Mouse (Mus musculus): ENCODE results near the gene Klhdc8b. TPM values are rescaled to one million over a fixed set of nuclear protein-coding genes. Genes with fewer than 3 reads are reported as not detected.

The Klhdc8b gene
- polyA plus RNA-seq, 1 experiment from 2014 or later: 17.2 TPM

DNA sequence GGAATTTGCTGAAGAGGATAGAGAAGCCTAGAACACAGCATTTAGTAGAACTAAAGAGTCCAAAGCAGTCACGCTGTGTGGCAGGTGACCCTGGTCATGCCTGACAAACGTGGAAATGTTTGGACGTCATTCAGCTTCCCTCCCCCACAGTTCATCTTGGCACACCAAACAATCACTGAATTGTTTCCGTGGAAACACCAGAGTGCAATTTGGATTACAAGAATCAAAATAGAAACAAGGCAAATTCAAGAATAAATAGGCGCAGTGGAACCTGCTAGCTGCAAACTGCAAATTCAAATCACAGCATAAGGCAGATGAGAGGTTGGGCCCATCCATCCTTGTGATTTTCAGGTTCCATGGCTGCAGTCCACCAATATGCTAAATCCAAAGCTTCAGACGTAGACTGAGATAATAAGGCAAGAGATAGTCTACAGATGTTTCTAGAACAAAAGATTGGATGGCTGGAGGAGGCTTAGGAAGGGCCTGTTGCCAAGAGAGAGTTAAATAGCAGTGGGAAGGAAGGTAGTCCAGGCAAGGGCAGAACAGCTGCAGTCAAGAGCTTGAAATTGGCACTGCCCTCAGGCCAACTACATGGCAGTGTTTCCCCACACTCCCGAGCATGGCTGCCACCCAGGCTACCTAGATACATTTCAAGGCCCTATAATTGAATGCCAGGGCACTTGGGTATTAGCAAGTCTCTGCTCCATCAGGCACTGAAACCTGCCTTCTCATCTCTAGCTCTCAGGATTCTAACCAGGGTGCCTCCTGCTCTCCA, 60.0 kb downstream of the Klhdc8b start:
- Histone ChIP-seq H3K4me2 (ENCODE audit: low read depth, severe bottlenecking) (no peak overlapping the region), H3K27me3 (ENCODE audit: control insufficient read depth, insufficient read depth, low read length) (no peaks in the 10 kb centered on the region), H3K9me3 (ENCODE audit: control insufficient read depth, low read length) (no peaks in the 10 kb centered on the region), H3K9ac (ENCODE audit: low read length) (no peak overlapping the region), H3K4me3 (ENCODE audit: low read depth, low read length) (no peak overlapping the region), H3K36me3 (ENCODE audit: control insufficient read depth, insufficient read depth, low read length) (0 out of 2 replicates have a peak, but pooled peaks cover 2% of the 10 kb centered on the region), H3K27ac (replicated peaks; ENCODE audit: low read depth, low read length) (no peak overlapping the region), H3K4me1 (ENCODE audit: control insufficient read depth, insufficient read depth, low read length) (no peaks in the 10 kb centered on the region)
- no peak for ATAC-seq (ENCODE audit: insufficient number of reproducible peaks, low FRiP score, low TSS enrichment, low read depth)
- 86% methylated on average over 7 of the region's 7 CpGs for WGBS
- no peak for DNase-seq (ENCODE audit: low spot score)

DNA sequence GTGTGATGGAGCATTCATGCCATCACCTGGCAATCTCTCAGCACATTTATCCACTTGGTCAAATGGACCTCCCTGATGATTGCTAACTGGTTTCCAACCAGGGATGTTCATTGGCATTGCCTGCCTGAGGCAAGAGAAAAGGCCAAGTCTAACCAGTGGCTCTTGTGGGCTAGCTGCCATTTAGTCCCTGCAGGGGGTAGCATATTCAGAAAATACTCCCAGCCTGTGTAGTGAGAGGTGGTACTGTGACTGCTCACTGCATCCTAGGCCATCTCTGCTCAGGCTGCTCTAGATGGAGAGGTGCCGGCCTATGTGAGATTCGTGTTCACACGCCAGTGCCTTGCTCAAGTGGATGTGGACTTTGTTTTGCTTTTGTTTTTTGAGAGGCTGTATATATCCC, 63.1 kb downstream of the Klhdc8b start:
- DNase-seq (ENCODE audit: low spot score): no peak
- 88% methylated on average over 3 of the region's 3 CpGs for WGBS
- Histone ChIP-seq H3K27ac (replicated peaks; ENCODE audit: low read depth, low read length) (no peak overlapping the region), H3K27me3 (ENCODE audit: control insufficient read depth, insufficient read depth, low read length) (no peaks in the 10 kb centered on the region), H3K4me1 (ENCODE audit: control insufficient read depth, insufficient read depth, low read length) (no peaks in the 10 kb centered on the region), H3K9ac (ENCODE audit: low read length) (no peak overlapping the region), H3K36me3 (ENCODE audit: control insufficient read depth, insufficient read depth, low read length) (0 out of 2 replicates have a peak, but pooled peaks cover 2% of the 10 kb centered on the region), H3K4me3 (ENCODE audit: low read depth, low read length) (no peak overlapping the region), H3K9me3 (ENCODE audit: control insufficient read depth, low read length) (no peaks in the 10 kb centered on the region), H3K4me2 (ENCODE audit: low read depth, severe bottlenecking) (no peak overlapping the region)
- no peak for ATAC-seq (ENCODE audit: insufficient number of reproducible peaks, low FRiP score, low TSS enrichment, low read depth)

Other genes starting within 250 kb of the Klhdc8b start
- gene Dag1, start 197.6 kb downstream of the Klhdc8b start, polyA plus RNA-seq (2014; fragmentation: Nextera tagmentation; extraction: Ambion mirVana): 46.8 and 52.2 TPM in 2 replicates
- gene Nicn1, start 171.2 kb downstream of the Klhdc8b start, polyA plus RNA-seq (2014; fragmentation: Nextera tagmentation; extraction: Ambion mirVana): 36.7 and 49.1 TPM in 2 replicates
- 15.9 and 20.5 TPM in 2 replicates for gene Amt, start 164.7 kb downstream of the Klhdc8b start, polyA plus RNA-seq (2014; fragmentation: Nextera tagmentation; extraction: Ambion mirVana)
- 249 and 319 TPM in 2 replicates for gene Rhoa, start 155.5 kb downstream of the Klhdc8b start, polyA plus RNA-seq (2014; fragmentation: Nextera tagmentation; extraction: Ambion mirVana)
- 14.8 and 15.8 TPM in 2 replicates for gene Tcta, start 155.4 kb downstream of the Klhdc8b start, polyA plus RNA-seq (2014; fragmentation: Nextera tagmentation; extraction: Ambion mirVana)
- 798 and 887 TPM in 2 replicates for gene Gpx1, start 122.7 kb downstream of the Klhdc8b start, polyA plus RNA-seq (2014; fragmentation: Nextera tagmentation; extraction: Ambion mirVana)
- gene Usp4, start 113.7 kb downstream of the Klhdc8b start, polyA plus RNA-seq (2014; fragmentation: Nextera tagmentation; extraction: Ambion mirVana): 130 and 133 TPM in 2 replicates
- 0.57 and 0.87 TPM in 2 replicates for gene 1700102P08Rik, start 68.8 kb downstream of the Klhdc8b start, polyA plus RNA-seq (2014; fragmentation: Nextera tagmentation; extraction: Ambion mirVana)
- 1.3 and 1.5 TPM in 2 replicates for gene Ccdc36, start 33.1 kb downstream of the Klhdc8b start, polyA plus RNA-seq (2014; fragmentation: Nextera tagmentation; extraction: Ambion mirVana)
- gene BC048562, start 25.1 kb downstream of the Klhdc8b start, polyA plus RNA-seq (2014; fragmentation: Nextera tagmentation; extraction: Ambion mirVana): not detected in 2 replicates
- 46.0 and 55.5 TPM in 2 replicates for gene Ccdc71, start 1.1 kb downstream of the Klhdc8b start, polyA plus RNA-seq (2014; fragmentation: Nextera tagmentation; extraction: Ambion mirVana)
- 18.0 and 18.9 TPM in 2 replicates for gene Lamb2, start 18.2 kb upstream of the Klhdc8b start, polyA plus RNA-seq (2014; fragmentation: Nextera tagmentation; extraction: Ambion mirVana)
- 73.6 and 81.7 TPM in 2 replicates for gene Usp19, start 29.0 kb upstream of the Klhdc8b start, polyA plus RNA-seq (2014; fragmentation: Nextera tagmentation; extraction: Ambion mirVana)
- gene Qars, start 46.1 kb upstream of the Klhdc8b start, polyA plus RNA-seq (2014; fragmentation: Nextera tagmentation; extraction: Ambion mirVana): 126 and 138 TPM in 2 replicates
- gene Qrich1, start 55.2 kb upstream of the Klhdc8b start, polyA plus RNA-seq (2014; fragmentation: Nextera tagmentation; extraction: Ambion mirVana): 164 and 167 TPM in 2 replicates
- 237 and 247 TPM in 2 replicates for gene Impdh2, start 98.7 kb upstream of the Klhdc8b start, polyA plus RNA-seq (2014; fragmentation: Nextera tagmentation; extraction: Ambion mirVana)
- 44.3 and 47.5 TPM in 2 replicates for gene Ndufaf3, start 105.9 kb upstream of the Klhdc8b start, polyA plus RNA-seq (2014; fragmentation: Nextera tagmentation; extraction: Ambion mirVana)
- gene Dalrd3, start 108.3 kb upstream of the Klhdc8b start, polyA plus RNA-seq (2014; fragmentation: Nextera tagmentation; extraction: Ambion mirVana): 183 and 195 TPM in 2 replicates
- gene Wdr6, start 117.2 kb upstream of the Klhdc8b start, polyA plus RNA-seq (2014; fragmentation: Nextera tagmentation; extraction: Ambion mirVana): 152 and 167 TPM in 2 replicates
- 6.7 and 7.2 TPM in 2 replicates for gene P4htm, start 136.1 kb upstream of the Klhdc8b start, polyA plus RNA-seq (2014; fragmentation: Nextera tagmentation; extraction: Ambion mirVana)
- gene Arih2, start 187.8 kb upstream of the Klhdc8b start, polyA plus RNA-seq (2014; fragmentation: Nextera tagmentation; extraction: Ambion mirVana): 45.0 and 49.8 TPM in 2 replicates
- 23.2 and 31.4 TPM in 2 replicates for gene Slc25a20, start 200.5 kb upstream of the Klhdc8b start, polyA plus RNA-seq (2014; fragmentation: Nextera tagmentation; extraction: Ambion mirVana)
- gene Prkar2a, start 227.7 kb upstream of the Klhdc8b start, polyA plus RNA-seq (2014; fragmentation: Nextera tagmentation; extraction: Ambion mirVana): 32.5 and 35.2 TPM in 2 replicates

All from limb, embryonic 11.5 days (tissue).